Mouse (Mus musculus): ENCODE measurements around the gene Ap5m1.
"Not testable (repeated sequence)": the region's sequence is repeated elsewhere in the genome, so short reads cannot be mapped to it uniquely, and the experiment has no call there.

Gene Ap5m1

GRCm38 (mm10) chr14:49065529-49066273 is at the start of gene Ap5m1:
Ap5m1 (plus strand) TSS chr14:49066097.
- peak in 1 of 2 experiments; percentile 5 for DNase-seq (ENCODE audit: low spot score in 2 of 2)

- DNase-seq (ENCODE audit: low spot score in 2 of 2) = peak in 1 of 2 experiments; percentile 1
These were observed 46.1 kb upstream of the Ap5m1 start for GRCm38 (mm10) chr14:49019765-49020164.

- DNase-seq (ENCODE audit: low spot score in 2 of 2) = no peak
These were observed 38.7 kb upstream of the Ap5m1 start for GRCm38 (mm10) chr14:49027040-49027778.

GRCm38 (mm10) chr14:49027779-49028368 is 38.0 kb upstream of the Ap5m1 start:
- no peak for DNase-seq (ENCODE audit: low spot score in 2 of 2)

GRCm38 (mm10) chr14:49028991-49029390 is 36.9 kb upstream of the Ap5m1 start:
- DNase-seq (ENCODE audit: low spot score in 2 of 2) = no peak

- no peak for DNase-seq (ENCODE audit: low spot score in 2 of 2)
These were observed 20.3 kb upstream of the Ap5m1 start for GRCm38 (mm10) chr14:49045610-49046009.

GRCm38 (mm10) chr14:49049492-49049891 is 16.4 kb upstream of the Ap5m1 start:
- no peak for DNase-seq (ENCODE audit: low spot score in 2 of 2)

- DNase-seq (ENCODE audit: low spot score in 2 of 2) = no peak
These were observed 2.1 kb upstream of the Ap5m1 start for GRCm38 (mm10) chr14:49063838-49064237.

GRCm38 (mm10) chr14:49066274-49066823 is 452 bp downstream of the Ap5m1 start, which contains the start of gene Exoc5:
Exoc5 (minus strand) TSS chr14:49066653.
- DNase-seq (ENCODE audit: low spot score in 2 of 2) = peak; percentile 94

- no peak for DNase-seq (ENCODE audit: low spot score in 2 of 2)
These were observed 6.9 kb downstream of the Ap5m1 start for GRCm38 (mm10) chr14:49072837-49073236.

- DNase-seq (ENCODE audit: low spot score in 2 of 2) = no peak
These were observed 8.0 kb downstream of the Ap5m1 start for GRCm38 (mm10) chr14:49073896-49074295.

GRCm38 (mm10) chr14:49074361-49074760 is 8.5 kb downstream of the Ap5m1 start:
- no peak for DNase-seq (ENCODE audit: low spot score in 2 of 2)

GRCm38 (mm10) chr14:49078820-49079219 is 12.9 kb downstream of the Ap5m1 start:
- DNase-seq (ENCODE audit: low spot score in 2 of 2) = no peak

- no peak for DNase-seq (ENCODE audit: low spot score in 2 of 2)
These were observed 20.6 kb downstream of the Ap5m1 start for GRCm38 (mm10) chr14:49086522-49086921.

- no peak for DNase-seq (ENCODE audit: low spot score in 2 of 2)
These were observed 22.5 kb downstream of the Ap5m1 start for GRCm38 (mm10) chr14:49088155-49089048.

GRCm38 (mm10) chr14:49089461-49090058 is 23.7 kb downstream of the Ap5m1 start:
- no peak for DNase-seq (ENCODE audit: low spot score in 2 of 2)

GRCm38 (mm10) chr14:49090102-49090501 is 24.2 kb downstream of the Ap5m1 start:
- DNase-seq (ENCODE audit: low spot score in 2 of 2) = no peak

- DNase-seq (ENCODE audit: low spot score in 2 of 2) = no peak
These were observed 25.4 kb downstream of the Ap5m1 start for GRCm38 (mm10) chr14:49091277-49091676.

GRCm38 (mm10) chr14:49091755-49092154 is 25.9 kb downstream of the Ap5m1 start:
- not testable (repeated sequence) for DNase-seq (ENCODE audit: low spot score in 2 of 2)

- DNase-seq (ENCODE audit: low spot score in 2 of 2) = peak in 1 of 2 experiments; percentile 8
These were observed 52.5 kb downstream of the Ap5m1 start for GRCm38 (mm10) chr14:49118381-49118780.

- DNase-seq (ENCODE audit: low spot score in 2 of 2) = no peak
These were observed 55.8 kb downstream of the Ap5m1 start for GRCm38 (mm10) chr14:49121723-49122122.

Data from heart, adult 9 months (tissue).